Mouse (Mus musculus) MEL (cell line): ENCODE data around the gene 6030458C11Rik.

Source experiments
- CHD1 ChIP-seq: IDR thresholded peaks from 2 replicates; pipeline ENCODE4 v1.6.1; 2012; ENCODE audit warnings: low read depth, mild to moderate bottlenecking, inconsistent platforms, low read length, improper control_type of control experiment
- CTCF ChIP-seq, 3 experiments: IDR thresholded peaks in 2 of 3; conservative IDR thresholded peaks in 1 of 3; 2 replicates each; pipeline ENCODE4 v1.5.1; 2011 to 2012; ENCODE audit warnings: low read length in 3 of 3, low read depth in 2 of 3, mild to moderate bottlenecking in 2 of 3, improper control_type of control experiment in 1 of 3, inconsistent platforms in 1 of 3, mixed read lengths in 1 of 3, moderate library complexity in 1 of 3; ENCODE audit not compliant: control insufficient read depth in 1 of 3, insufficient read depth in 1 of 3, poor library complexity in 1 of 3, severe bottlenecking in 1 of 3
- EP300 ChIP-seq, 2 experiments: IDR thresholded peaks; 2 replicates each; pipeline ENCODE4 v1.6.1; 2011; ENCODE audit warnings: improper control_type of control experiment in 2 of 2, low read length in 2 of 2, low read depth in 1 of 2, mild to moderate bottlenecking in 1 of 2
- GABPA ChIP-seq: IDR thresholded peaks from 2 replicates; pipeline ENCODE4 v1.6.1; 2012; ENCODE audit warnings: low read depth, mild to moderate bottlenecking, inconsistent platforms, low read length, improper control_type of control experiment, moderate library complexity
- GATA1 ChIP-seq: IDR thresholded peaks from 2 replicates; pipeline ENCODE4 v1.6.1; 2011; ENCODE audit warnings: low read depth, low read length, improper control_type of control experiment
- HCFC1 ChIP-seq: IDR thresholded peaks from 2 replicates; pipeline ENCODE4 v1.6.1; 2012; ENCODE audit warnings: low read depth, mild to moderate bottlenecking, inconsistent platforms, low read length, improper control_type of control experiment, moderate library complexity
- MAX ChIP-seq: IDR thresholded peaks from 2 replicates; pipeline ENCODE4 v1.6.1; 2011; ENCODE audit warnings: low read length, improper control_type of control experiment
- MXI1 ChIP-seq: IDR thresholded peaks from 2 replicates; pipeline ENCODE4 v1.6.1; 2011; ENCODE audit warnings: mild to moderate bottlenecking, low read depth, low read length, improper control_type of control experiment
- POLR2A ChIP-seq, 2 experiments: IDR thresholded peaks; 2 replicates each; pipeline ENCODE4 v1.6.1; 2011 to 2012; ENCODE audit warnings: low read length in 2 of 2, mild to moderate bottlenecking in 2 of 2, control low read depth in 1 of 2, improper control_type of control experiment in 1 of 2, low read depth in 1 of 2, moderate library complexity in 1 of 2; ENCODE audit not compliant: control insufficient read depth in 1 of 2, insufficient read depth in 1 of 2, poor library complexity in 1 of 2
- POLR2AphosphoS5 ChIP-seq: IDR thresholded peaks from 2 replicates; pipeline ENCODE4 v1.6.1; 2012; ENCODE audit warnings: low read depth, borderline replicate concordance, mild to moderate bottlenecking, inconsistent platforms, low read length, moderate library complexity, mixed read lengths
- RAD21 ChIP-seq: IDR thresholded peaks from 2 replicates; pipeline ENCODE4 v1.6.1; 2011; ENCODE audit warnings: mild to moderate bottlenecking, low read depth, low read length, improper control_type of control experiment
- RCOR1 ChIP-seq: IDR thresholded peaks from 2 replicates; pipeline ENCODE4 v1.6.1; 2012; ENCODE audit warnings: low read depth, mild to moderate bottlenecking, inconsistent platforms, low read length, improper control_type of control experiment
- TCF12 ChIP-seq: IDR thresholded peaks from 2 replicates; pipeline ENCODE4 v1.6.1; 2014; ENCODE audit warnings: low read depth, mild to moderate bottlenecking, inconsistent platforms, low read length, improper control_type of control experiment, moderate library complexity
- ZMIZ1 ChIP-seq: IDR thresholded peaks from 2 replicates; pipeline ENCODE4 v1.6.1; 2012; ENCODE audit warnings: low read depth, mild to moderate bottlenecking, inconsistent platforms, low read length, improper control_type of control experiment, moderate library complexity

- TF ChIP-seq RCOR1 (no peak), POLR2A (IDR thresholded peaks at IDR 0.05; ENCODE audit: control insufficient read depth in 1 of 2, insufficient read depth in 1 of 2, low read depth in 1 of 2, low read length in 2 of 2, poor library complexity in 1 of 2) (no peak), CTCF (IDR thresholded peaks at IDR 0.05 in 2 of 3, conservative IDR thresholded peaks at IDR 0.05 in 1 of 3; ENCODE audit: control insufficient read depth in 1 of 3, insufficient read depth in 1 of 3, low read depth in 2 of 3, low read length in 3 of 3, poor library complexity in 1 of 3, severe bottlenecking in 1 of 3) (no peak), ZMIZ1 (no peak), EP300 (IDR thresholded peaks at IDR 0.05; ENCODE audit: low read depth in 1 of 2, low read length in 2 of 2) (no peak), RAD21 (no peak), CHD1 (no peak), MXI1 (no peak), MAX (no peak), HCFC1 (no peak), GABPA (no peak), TCF12 (no peak), GATA1 (no peak), POLR2AphosphoS5 (no peak)
Measured at GRCm38 (mm10) chr15:12760747-12761146, 63.7 kb downstream of the 6030458C11Rik start.
